Mouse (Mus musculus) erythroblast, embryonic 14.5 days (primary cell): ENCODE results near the gene Sh3pxd2a.

ENCODE experiments used
- GATA1 ChIP-seq: IDR thresholded peaks from 2 replicates; pipeline ENCODE4 v1.6.1; 2012; ENCODE audit warnings: low read length, inconsistent platforms, mixed read lengths
- TAL1 ChIP-seq: IDR thresholded peaks from 3 replicates; pipeline ENCODE4 v1.6.1; 2012; ENCODE audit warnings: low read length, inconsistent platforms, mixed read lengths

DNA sequence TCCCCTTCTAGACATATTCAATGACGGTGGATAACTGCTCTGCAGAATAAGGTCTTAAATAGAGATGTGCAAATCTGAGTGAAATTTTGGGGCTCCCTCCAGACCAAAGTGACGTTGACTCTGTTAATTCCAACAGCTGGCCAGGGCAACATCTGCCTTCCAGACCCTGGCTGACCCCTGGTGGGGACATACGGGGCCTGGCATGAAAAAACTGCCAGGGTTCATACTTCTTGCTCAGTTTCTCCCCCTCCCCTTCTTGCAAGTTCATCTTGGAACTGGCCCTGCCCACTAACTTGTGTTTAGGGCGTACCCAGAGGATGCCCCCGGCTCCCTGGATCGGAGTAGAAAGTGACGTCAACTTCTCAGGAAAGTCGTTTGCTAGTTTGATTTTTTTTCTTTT, 2.6 kb upstream of the Sh3pxd2a start:
- TF ChIP-seq TAL1 (no peak), GATA1 (no peak)
